Mouse (Mus musculus): ENCODE data around the gene Clec12a. TPM values are rescaled to one million over a fixed set of nuclear protein-coding genes. Genes with fewer than 3 reads are reported as not detected.

The Clec12a gene
- total and polyA plus RNA-seq, 3 experiments: 0.11 TPM; not detected in 2

DNA sequence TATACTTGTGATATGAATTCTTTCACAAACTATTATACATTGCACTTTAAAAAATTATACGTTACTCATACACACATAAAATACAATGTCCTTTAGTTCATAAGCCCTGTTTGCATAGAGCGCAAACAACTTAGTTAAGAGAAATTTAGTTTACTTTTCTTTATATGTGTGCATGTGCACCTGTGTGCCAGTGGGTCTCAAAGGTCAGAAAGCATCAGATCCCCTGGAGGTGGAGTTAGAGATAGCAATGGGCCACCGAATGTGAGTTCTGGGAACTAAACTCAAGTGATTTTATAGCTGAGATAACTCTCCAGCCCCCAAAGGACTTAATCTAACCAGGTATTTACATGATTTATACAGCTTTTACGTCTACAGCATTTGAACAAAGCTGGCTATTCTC lies 23.2 kb upstream of the Clec12a start:
- Histone ChIP-seq H3K36me3 (replicated peaks) (no peaks in the 10 kb centered on the region), H3K27me3 (ENCODE audit: insufficient read depth, low read length) (no peaks in the 10 kb centered on the region), H3K4me1 (ENCODE audit: insufficient read depth, low read depth, low read length) (no peaks in the 10 kb centered on the region), H3K9me3 (replicated peaks) (peaks cover 11% of the 10 kb centered on the region; the same call in 1 of the 2 replicates), H3K4me3 (ENCODE audit: low read depth, low read length) (no peak overlapping the region)
- no peak for ATAC-seq (ENCODE audit: extremely low read depth, insufficient number of reproducible peaks, low FRiP score, poor library complexity, severe bottlenecking)
- TF ChIP-seq GATA2 (IDR thresholded peaks at IDR 0.05; ENCODE audit: borderline replicate concordance, low read depth, low read length) (no peak), POLR2AphosphoS5 (IDR thresholded peaks at IDR 0.05; ENCODE audit: insufficient replicate concordance, low read depth, low read length) (no peak), CTCF (IDR thresholded peaks at IDR 0.05; ENCODE audit: low read depth, low read length) (no peak), GATA1 (IDR thresholded peaks at IDR 0.05; ENCODE audit: borderline replicate concordance, low read length) (no peak), TAL1 (conservative IDR thresholded peaks at IDR 0.05; ENCODE audit: low read depth, low read length) (no peak)
- DNase-seq (ENCODE audit: low spot score): no peak

GRCm38 (mm10) chr6:129326016-129326415 lies 16.5 kb upstream of the Clec12a start:
- Histone ChIP-seq H3K27me3 (ENCODE audit: insufficient read depth, low read length) (no peaks in the 10 kb centered on the region), H3K9me3 (replicated peaks) (peaks cover 17% of the 10 kb centered on the region), H3K4me3 (ENCODE audit: low read depth, low read length) (no peak overlapping the region), H3K36me3 (replicated peaks) (no peaks in the 10 kb centered on the region), H3K4me1 (ENCODE audit: insufficient read depth, low read depth, low read length) (no peaks in the 10 kb centered on the region)
- TF ChIP-seq POLR2AphosphoS5 (IDR thresholded peaks at IDR 0.05; ENCODE audit: insufficient replicate concordance, low read depth, low read length) (no peak), CTCF (IDR thresholded peaks at IDR 0.05; ENCODE audit: low read depth, low read length) (no peak), TAL1 (conservative IDR thresholded peaks at IDR 0.05; ENCODE audit: low read depth, low read length) (no peak), GATA1 (IDR thresholded peaks at IDR 0.05; ENCODE audit: borderline replicate concordance, low read length) (no peak), GATA2 (IDR thresholded peaks at IDR 0.05; ENCODE audit: borderline replicate concordance, low read depth, low read length) (no peak)
- ATAC-seq (ENCODE audit: extremely low read depth, insufficient number of reproducible peaks, low FRiP score, poor library complexity, severe bottlenecking) (no peak), DNase-seq (ENCODE audit: low spot score) (no peak)

DNA sequence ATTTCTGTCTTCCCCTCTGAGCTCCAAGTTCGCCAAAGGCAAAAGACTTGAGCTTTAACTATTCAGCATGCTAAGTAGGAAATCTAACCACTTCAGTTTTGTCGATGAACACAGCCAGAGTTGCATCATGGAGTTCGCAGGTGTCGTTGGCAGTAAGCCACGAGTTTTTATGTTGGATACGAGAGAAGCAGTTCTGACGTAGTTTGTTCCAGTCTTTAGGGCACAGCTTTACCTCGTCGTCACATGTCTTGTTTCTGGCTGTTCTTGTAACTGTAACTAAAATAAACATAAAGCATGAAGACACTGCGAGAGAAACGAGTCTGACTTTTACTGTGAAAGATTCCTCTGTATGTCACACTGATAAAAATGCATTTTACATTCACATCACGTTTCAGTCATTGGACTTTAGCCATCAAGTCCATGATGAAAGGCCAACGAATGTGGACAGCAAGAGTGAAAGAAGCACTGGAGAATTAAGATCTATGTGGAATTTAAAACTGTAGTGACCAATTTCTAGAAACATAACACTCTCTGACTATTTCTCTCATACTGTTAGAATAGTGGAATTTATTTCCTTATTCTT lies 15.8 kb upstream of the Clec12a start:
- Histone ChIP-seq H3K4me1 (ENCODE audit: insufficient read depth, low read depth, low read length) (no peaks in the 10 kb centered on the region), H3K9me3 (replicated peaks) (peaks cover 19% of the 10 kb centered on the region), H3K27me3 (ENCODE audit: insufficient read depth, low read length) (no peaks in the 10 kb centered on the region), H3K4me3 (ENCODE audit: low read depth, low read length) (no peak overlapping the region), H3K36me3 (replicated peaks) (no peaks in the 10 kb centered on the region)
- DNase-seq (ENCODE audit: low spot score) (no peak), ATAC-seq (ENCODE audit: extremely low read depth, insufficient number of reproducible peaks, low FRiP score, poor library complexity, severe bottlenecking) (no peak)
- TF ChIP-seq GATA2 (IDR thresholded peaks at IDR 0.05; ENCODE audit: borderline replicate concordance, low read depth, low read length): no peak
- TF ChIP-seq GATA1 (IDR thresholded peaks at IDR 0.05; ENCODE audit: borderline replicate concordance, low read length): no peak
- no peak for TF ChIP-seq TAL1 (conservative IDR thresholded peaks at IDR 0.05; ENCODE audit: low read depth, low read length)
- TF ChIP-seq POLR2AphosphoS5 (IDR thresholded peaks at IDR 0.05; ENCODE audit: insufficient replicate concordance, low read depth, low read length): no peak
- TF ChIP-seq CTCF (IDR thresholded peaks at IDR 0.05; ENCODE audit: low read depth, low read length): no peak

DNA sequence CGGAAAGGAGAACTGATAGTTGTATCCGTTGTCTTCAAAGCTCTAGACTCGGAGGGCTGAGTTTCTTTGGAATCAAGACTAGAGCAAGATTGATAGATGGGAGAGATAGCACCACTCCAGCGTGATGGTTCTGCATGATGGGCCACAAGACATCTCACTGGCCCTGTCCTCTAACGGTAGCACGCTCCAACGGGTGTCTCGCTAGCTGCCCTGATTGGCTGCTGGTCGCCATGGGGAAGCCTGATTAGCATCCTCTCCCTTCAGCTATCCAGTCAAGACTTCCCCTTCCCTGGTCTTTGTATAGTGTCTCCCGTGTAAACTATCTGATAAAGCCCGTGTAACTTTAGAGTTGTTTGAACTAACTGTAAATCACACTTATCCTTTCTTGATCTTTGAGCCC lies 10.9 kb upstream of the Clec12a start, which contains the start of gene 4922502D21Rik:
Gene 4922502D21Rik (minus strand): TSS at position 187 of the 400 bp plus-strand sequence.
- no peak for ATAC-seq (ENCODE audit: extremely low read depth, insufficient number of reproducible peaks, low FRiP score, poor library complexity, severe bottlenecking)
- DNase-seq (ENCODE audit: low spot score): no peak
- H3K4me1 ChIP-seq (ENCODE audit: insufficient read depth, low read depth, low read length): no peaks in the 10 kb centered on the region
- H3K4me3 ChIP-seq (ENCODE audit: low read depth, low read length): no peak within 1 kb of the TSS
- H3K9me3 ChIP-seq (replicated peaks): peaks cover 28% of the 10 kb centered on the region
- no peaks in the 10 kb centered on the region for H3K27me3 ChIP-seq (ENCODE audit: insufficient read depth, low read length)
- TF ChIP-seq POLR2AphosphoS5 (IDR thresholded peaks at IDR 0.05; ENCODE audit: insufficient replicate concordance, low read depth, low read length) (no peak), TAL1 (conservative IDR thresholded peaks at IDR 0.05; ENCODE audit: low read depth, low read length) (no peak), CTCF (IDR thresholded peaks at IDR 0.05; ENCODE audit: low read depth, low read length) (no peak), GATA2 (IDR thresholded peaks at IDR 0.05; ENCODE audit: borderline replicate concordance, low read depth, low read length) (no peak), GATA1 (IDR thresholded peaks at IDR 0.05; ENCODE audit: borderline replicate concordance, low read length) (no peak)
- no peaks in the 10 kb centered on the region for H3K36me3 ChIP-seq (replicated peaks)

DNA sequence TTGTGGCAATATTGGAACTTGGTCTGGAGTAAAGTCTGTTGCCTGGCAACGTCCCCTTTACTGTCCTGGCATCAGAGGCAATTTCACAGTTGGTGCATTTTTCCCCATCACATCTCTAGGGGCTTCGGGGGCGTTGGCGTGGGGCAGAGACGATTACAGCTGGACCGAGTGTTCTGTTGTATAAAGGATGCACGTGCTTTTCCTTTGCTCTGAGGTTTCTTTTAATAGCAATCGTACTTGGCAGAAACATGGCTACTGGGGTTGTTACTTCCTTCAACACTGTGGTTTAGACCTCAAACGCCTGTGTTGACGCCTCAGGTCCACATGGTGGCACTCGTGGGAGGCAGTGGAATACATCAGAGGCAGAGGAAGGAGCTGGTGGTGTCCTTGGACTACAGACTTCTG lies 8.8 kb upstream of the Clec12a start:
- no peak for TF ChIP-seq TAL1 (conservative IDR thresholded peaks at IDR 0.05; ENCODE audit: low read depth, low read length)
- TF ChIP-seq GATA1 (IDR thresholded peaks at IDR 0.05; ENCODE audit: borderline replicate concordance, low read length): no peak
- no peak for TF ChIP-seq GATA2 (IDR thresholded peaks at IDR 0.05; ENCODE audit: borderline replicate concordance, low read depth, low read length)
- TF ChIP-seq POLR2AphosphoS5 (IDR thresholded peaks at IDR 0.05; ENCODE audit: insufficient replicate concordance, low read depth, low read length): no peak
- TF ChIP-seq CTCF (IDR thresholded peaks at IDR 0.05; ENCODE audit: low read depth, low read length): no peak
- H3K36me3 ChIP-seq (replicated peaks): no peaks in the 10 kb centered on the region
- DNase-seq (ENCODE audit: low spot score) (no peak), ATAC-seq (ENCODE audit: extremely low read depth, insufficient number of reproducible peaks, low FRiP score, poor library complexity, severe bottlenecking) (no peak)
- no peak overlapping the region for H3K4me3 ChIP-seq (ENCODE audit: low read depth, low read length)
- H3K27me3 ChIP-seq (ENCODE audit: insufficient read depth, low read length): no peaks in the 10 kb centered on the region
- peaks cover 31% of the 10 kb centered on the region for H3K9me3 ChIP-seq (replicated peaks)
- no peaks in the 10 kb centered on the region for H3K4me1 ChIP-seq (ENCODE audit: insufficient read depth, low read depth, low read length)

DNA sequence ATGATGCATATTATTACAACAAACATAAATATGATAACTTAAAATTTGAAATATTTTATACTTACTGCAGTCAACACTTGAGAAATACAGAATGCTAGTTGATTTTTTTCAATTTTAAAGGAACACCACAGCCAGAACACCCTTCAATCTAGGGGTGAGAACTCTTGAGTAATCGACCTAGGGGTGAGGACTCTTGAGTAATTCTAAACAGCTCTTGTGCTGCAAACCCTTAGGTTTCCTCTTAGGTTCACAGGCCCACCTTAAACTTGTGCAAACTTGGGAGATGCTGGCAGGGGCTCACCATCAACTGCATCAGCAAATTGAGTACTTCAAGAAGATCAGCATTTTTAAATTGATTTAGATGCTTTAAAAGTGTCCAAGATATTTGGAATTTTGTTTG lies 4.7 kb upstream of the Clec12a start:
- Histone ChIP-seq H3K4me1 (ENCODE audit: insufficient read depth, low read depth, low read length) (no peaks in the 10 kb centered on the region), H3K36me3 (replicated peaks) (no peaks in the 10 kb centered on the region), H3K9me3 (replicated peaks) (peaks cover 25% of the 10 kb centered on the region), H3K4me3 (ENCODE audit: low read depth, low read length) (no peak overlapping the region), H3K27me3 (ENCODE audit: insufficient read depth, low read length) (no peaks in the 10 kb centered on the region)
- no peak for TF ChIP-seq POLR2AphosphoS5 (IDR thresholded peaks at IDR 0.05; ENCODE audit: insufficient replicate concordance, low read depth, low read length)
- TF ChIP-seq TAL1 (conservative IDR thresholded peaks at IDR 0.05; ENCODE audit: low read depth, low read length): no peak
- no peak for TF ChIP-seq GATA1 (IDR thresholded peaks at IDR 0.05; ENCODE audit: borderline replicate concordance, low read length)
- TF ChIP-seq GATA2 (IDR thresholded peaks at IDR 0.05; ENCODE audit: borderline replicate concordance, low read depth, low read length): no peak
- TF ChIP-seq CTCF (IDR thresholded peaks at IDR 0.05; ENCODE audit: low read depth, low read length): no peak
- DNase-seq (ENCODE audit: low spot score): no peak
- ATAC-seq (ENCODE audit: extremely low read depth, insufficient number of reproducible peaks, low FRiP score, poor library complexity, severe bottlenecking): no peak
